Mouse (Mus musculus): ENCODE measurements around the gene Scgb1c1. TPM values are rescaled to one million over a fixed set of nuclear protein-coding genes. Genes with fewer than 3 reads are reported as not detected.

Scgb1c1 gene
- total RNA-seq, 1 experiment = not detected

DNA sequence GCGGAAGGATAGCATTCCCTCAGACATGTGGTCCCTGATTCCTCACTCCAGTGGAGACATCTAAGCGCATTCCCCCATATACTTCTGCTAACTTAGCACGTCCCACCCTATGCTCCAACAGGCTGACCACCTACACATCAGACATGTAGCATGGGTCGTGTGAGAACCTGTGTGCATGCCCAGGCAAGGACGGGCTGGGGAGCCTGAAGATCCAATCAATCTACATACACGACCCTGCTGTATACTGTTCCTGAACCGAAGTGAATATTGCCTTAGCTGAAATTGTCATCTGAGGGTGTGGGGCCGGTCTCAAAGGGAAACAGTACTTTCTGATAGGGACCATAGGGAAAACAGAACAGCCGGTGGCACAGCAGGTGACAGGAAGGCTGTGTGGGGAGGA, 9.8 kb downstream of the Scgb1c1 start:
- H3K9ac ChIP-seq (ENCODE audit: insufficient read depth, low read depth, low read length, poor library complexity, severe bottlenecking) = peak overlapping the region; percentile 91
- in situ Hi-C loops (cut with MboI; ENCODE audit: low sequenced_read_pairs in 2 of 2, unreplicated experiment in 2 of 2) = no loop called here
- TF ChIP-seq ZC3H11A (IDR thresholded peaks at IDR 0.05; ENCODE audit: borderline replicate concordance, low read depth, low read length) = no peak
- TF ChIP-seq HCFC1 (IDR thresholded peaks at IDR 0.05; ENCODE audit: borderline replicate concordance, insufficient read depth, low read length) = no peak
- no peak for TF ChIP-seq MAFK (IDR thresholded peaks at IDR 0.05; ENCODE audit: insufficient read depth, low read depth, low read length)
- no peak for TF ChIP-seq ZNF384 (IDR thresholded peaks at IDR 0.05; ENCODE audit: low read depth, low read length)
- no peak for TF ChIP-seq CHD2 (IDR thresholded peaks at IDR 0.05; ENCODE audit: low read depth, low read length)
- H3K4me3 ChIP-seq (ENCODE audit: insufficient read depth in 1 of 2, low read depth in 1 of 2, low read length in 2 of 2, poor library complexity in 1 of 2, severe bottlenecking in 1 of 2) = peak overlapping the region; percentile 80 to 83
- no peak overlapping the region for H3K27ac ChIP-seq (ENCODE audit: insufficient read depth, low read depth, low read length, poor library complexity, severe bottlenecking)
- peaks cover 32% of the 10 kb centered on the region for H3K36me3 ChIP-seq (ENCODE audit: control insufficient read depth, insufficient read depth, low read length, poor library complexity, severe bottlenecking)
- no peaks in the 10 kb centered on the region for H3K9me3 ChIP-seq (ENCODE audit: control insufficient read depth, insufficient read depth, low read depth, low read length)
- DNase-seq (ENCODE audit: low read depth, low spot score) = no peak
- H3K4me1 ChIP-seq (ENCODE audit: control insufficient read depth in 2 of 2, insufficient read depth in 2 of 2, low read length in 2 of 2, poor library complexity in 1 of 2) = peaks cover 8 to 30% of the 10 kb centered on the region in 2 experiments; a peak in 2 of 4 replicates

- TF ChIP-seq CHD2 (IDR thresholded peaks at IDR 0.05; ENCODE audit: low read depth, low read length) = no peak
- TF ChIP-seq ZNF384 (IDR thresholded peaks at IDR 0.05; ENCODE audit: low read depth, low read length) = no peak
- no peak; the same call in 1 of the 2 replicates for TF ChIP-seq MAFK (IDR thresholded peaks at IDR 0.05; ENCODE audit: insufficient read depth, low read depth, low read length)
- 0 out of 2 replicates have a peak, but pooled peaks have one; percentile 53 for TF ChIP-seq HCFC1 (IDR thresholded peaks at IDR 0.05; ENCODE audit: borderline replicate concordance, insufficient read depth, low read length)
- Histone ChIP-seq H3K36me3 (ENCODE audit: control insufficient read depth, insufficient read depth, low read length, poor library complexity, severe bottlenecking) (peaks cover 41% of the 10 kb centered on the region), H3K4me3 (ENCODE audit: insufficient read depth in 1 of 2, low read depth in 1 of 2, low read length in 2 of 2, poor library complexity in 1 of 2, severe bottlenecking in 1 of 2) (peak within 1 kb of the TSS; percentile 80 to 83), H3K9me3 (ENCODE audit: control insufficient read depth, insufficient read depth, low read depth, low read length) (no peaks in the 10 kb centered on the region), H3K27ac (ENCODE audit: insufficient read depth, low read depth, low read length, poor library complexity, severe bottlenecking) (peak within 1 kb of the TSS; percentile 90), H3K9ac (ENCODE audit: insufficient read depth, low read depth, low read length, poor library complexity, severe bottlenecking) (peak within 1 kb of the TSS; percentile 91), H3K4me1 (ENCODE audit: control insufficient read depth in 2 of 2, insufficient read depth in 2 of 2, low read length in 2 of 2, poor library complexity in 1 of 2) (peaks cover 8 to 30% of the 10 kb centered on the region in 2 experiments; a peak in 2 of 4 replicates)
- DNase-seq (ENCODE audit: low read depth, low spot score) = peak; percentile 88
- in situ Hi-C loops (cut with MboI; ENCODE audit: low sequenced_read_pairs in 2 of 2, unreplicated experiment in 2 of 2) = no loop called here
Observed at GRCm38 (mm10) chr7:140855860-140856784, 10.8 kb downstream of the Scgb1c1 start, which contains the start of gene Gm45785. Gm45785 (minus strand) TSS chr7:140856331.

DNA sequence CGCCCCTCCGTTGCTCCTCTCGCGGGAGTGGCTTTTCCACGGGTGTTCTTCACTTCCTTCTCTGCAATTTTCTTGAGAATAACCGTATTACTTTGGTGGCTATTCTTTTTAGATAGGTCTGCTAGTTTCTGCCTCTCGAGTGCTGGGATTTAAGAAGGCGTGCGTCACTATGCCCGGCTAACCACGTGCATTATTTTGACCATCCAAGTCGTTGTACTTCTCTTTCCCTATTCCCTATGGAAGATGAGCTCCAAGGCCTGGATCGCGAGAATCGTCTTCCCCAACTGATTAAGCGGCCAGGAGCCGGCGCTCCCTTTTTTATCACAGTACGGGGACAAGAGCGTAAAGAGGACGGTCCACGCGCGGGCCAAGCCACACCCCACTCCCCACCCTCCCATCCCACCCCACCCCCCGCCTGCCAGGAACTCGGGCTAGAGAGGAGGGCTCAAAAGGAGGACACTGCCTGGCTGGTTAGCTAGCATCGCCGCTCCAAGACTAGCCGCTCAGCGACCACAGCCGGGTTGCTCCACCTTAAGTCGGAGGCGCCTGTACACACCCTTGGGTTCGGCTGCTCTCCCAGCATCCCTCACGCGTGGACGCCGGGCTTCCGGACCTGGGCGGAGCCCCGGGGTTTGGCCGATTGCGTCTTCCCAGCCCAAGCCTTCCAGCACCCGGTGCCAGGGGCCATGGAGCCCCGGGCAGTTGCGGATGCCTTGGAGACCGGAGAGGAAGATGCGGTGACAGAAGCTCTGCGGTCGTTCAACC, 11.6 kb downstream of the Scgb1c1 start, which contains the start of gene Ric8a:
Gene Ric8a (plus strand): TSS at position 173 of the 765 bp plus-strand sequence.
- peak within 1 kb of the TSS; percentile 80 to 83 for H3K4me3 ChIP-seq (ENCODE audit: insufficient read depth in 1 of 2, low read depth in 1 of 2, low read length in 2 of 2, poor library complexity in 1 of 2, severe bottlenecking in 1 of 2)
- H3K4me1 ChIP-seq (ENCODE audit: control insufficient read depth in 2 of 2, insufficient read depth in 2 of 2, low read length in 2 of 2, poor library complexity in 1 of 2) = peaks cover 8 to 30% of the 10 kb centered on the region in 2 experiments; a peak in 2 of 4 replicates
- H3K36me3 ChIP-seq (ENCODE audit: control insufficient read depth, insufficient read depth, low read length, poor library complexity, severe bottlenecking) = peaks cover 47% of the 10 kb centered on the region
- TF ChIP-seq ZC3H11A (IDR thresholded peaks at IDR 0.05; ENCODE audit: borderline replicate concordance, low read depth, low read length) (no peak), CHD2 (IDR thresholded peaks at IDR 0.05; ENCODE audit: low read depth, low read length) (0 out of 2 replicates have a peak, but pooled peaks have one; percentile 53)
- peak within 1 kb of the TSS; percentile 91 for H3K9ac ChIP-seq (ENCODE audit: insufficient read depth, low read depth, low read length, poor library complexity, severe bottlenecking)
- in situ Hi-C loops (cut with MboI; ENCODE audit: low sequenced_read_pairs in 2 of 2, unreplicated experiment in 2 of 2) = no loop called here
- DNase-seq (ENCODE audit: low read depth, low spot score) = no peak
- peak within 1 kb of the TSS; percentile 90 for H3K27ac ChIP-seq (ENCODE audit: insufficient read depth, low read depth, low read length, poor library complexity, severe bottlenecking)
- no peaks in the 10 kb centered on the region for H3K9me3 ChIP-seq (ENCODE audit: control insufficient read depth, insufficient read depth, low read depth, low read length)

GRCm38 (mm10) chr7:140857550-140858505, 12.5 kb downstream of the Scgb1c1 start, which contains the start of gene Bet1l:
Bet1l (minus strand) TSS chr7:140857577.
- Histone ChIP-seq H3K27ac (ENCODE audit: insufficient read depth, low read depth, low read length, poor library complexity, severe bottlenecking) (peak within 1 kb of the TSS; percentile 90), H3K9ac (ENCODE audit: insufficient read depth, low read depth, low read length, poor library complexity, severe bottlenecking) (peak within 1 kb of the TSS; percentile 91), H3K4me3 (ENCODE audit: insufficient read depth in 1 of 2, low read depth in 1 of 2, low read length in 2 of 2, poor library complexity in 1 of 2, severe bottlenecking in 1 of 2) (peak within 1 kb of the TSS; percentile 80 to 83), H3K4me1 (ENCODE audit: control insufficient read depth in 2 of 2, insufficient read depth in 2 of 2, low read length in 2 of 2, poor library complexity in 1 of 2) (peaks cover 8 to 26% of the 10 kb centered on the region in 2 experiments; a peak in 2 of 4 replicates), H3K36me3 (ENCODE audit: control insufficient read depth, insufficient read depth, low read length, poor library complexity, severe bottlenecking) (peaks cover 50% of the 10 kb centered on the region), H3K9me3 (ENCODE audit: control insufficient read depth, insufficient read depth, low read depth, low read length) (no peaks in the 10 kb centered on the region)
- in situ Hi-C loops (cut with MboI; ENCODE audit: low sequenced_read_pairs in 2 of 2, unreplicated experiment in 2 of 2) = no loop called here
- DNase-seq (ENCODE audit: low read depth, low spot score) = no peak
- no peak for TF ChIP-seq ZC3H11A (IDR thresholded peaks at IDR 0.05; ENCODE audit: borderline replicate concordance, low read depth, low read length)
- no peak for TF ChIP-seq MAFK (IDR thresholded peaks at IDR 0.05; ENCODE audit: insufficient read depth, low read depth, low read length)
- TF ChIP-seq CHD2 (IDR thresholded peaks at IDR 0.05; ENCODE audit: low read depth, low read length) = no peak
- no peak for TF ChIP-seq ZNF384 (IDR thresholded peaks at IDR 0.05; ENCODE audit: low read depth, low read length)
- TF ChIP-seq HCFC1 (IDR thresholded peaks at IDR 0.05; ENCODE audit: borderline replicate concordance, insufficient read depth, low read length) = no peak

All from ES-E14 (cell line).